Mouse (Mus musculus): ENCODE results near the gene Morn3. TPM values are rescaled to one million over a fixed set of nuclear protein-coding genes. Genes with fewer than 3 reads are reported as not detected.

The Morn3 gene
- polyA plus RNA-seq, 1 experiment from 2014 or later, result not detected

GRCm38 (mm10) chr5:123050918-123051317, 4.1 kb upstream of the Morn3 start:
- H3K9ac ChIP-seq (replicated peaks), result no peak overlapping the region
- no peak for DNase-seq
- peaks cover 8% of the 10 kb centered on the region for H3K4me1 ChIP-seq (ENCODE audit: insufficient read depth)
- no peak overlapping the region for H3K4me3 ChIP-seq (ENCODE audit: low read depth, low read length)
- H3K36me3 ChIP-seq (replicated peaks; ENCODE audit: insufficient read depth, low read length), result no peaks in the 10 kb centered on the region
- no peaks in the 10 kb centered on the region for H3K27me3 ChIP-seq (ENCODE audit: insufficient read depth, low read length)
- 80% methylated on average over 9 of the region's 9 CpGs for WGBS (ENCODE audit: insufficient replicate concordance)
- no peaks in the 10 kb centered on the region for H3K9me3 ChIP-seq (ENCODE audit: low read length)
- no peak overlapping the region for H3K27ac ChIP-seq (ENCODE audit: low read depth)
- TF ChIP-seq EP300 (IDR thresholded peaks at IDR 0.05; ENCODE audit: low read depth) (no peak), CTCF (IDR thresholded peaks at IDR 0.05; ENCODE audit: low read depth) (no peak)
- no peak for ATAC-seq
- H3K4me2 ChIP-seq (ENCODE audit: low read depth, low read length), result no peak overlapping the region

GRCm38 (mm10) chr5:123049271-123049670, 2.5 kb upstream of the Morn3 start:
- TF ChIP-seq CTCF (IDR thresholded peaks at IDR 0.05; ENCODE audit: low read depth) (0 out of 2 replicates have a peak, but pooled peaks have one; percentile 24), EP300 (IDR thresholded peaks at IDR 0.05; ENCODE audit: low read depth) (no peak)
- H3K27ac ChIP-seq (ENCODE audit: low read depth), result no peak overlapping the region
- 5% methylated on average over 12 of the region's 12 CpGs for WGBS (ENCODE audit: insufficient replicate concordance)
- H3K27me3 ChIP-seq (ENCODE audit: insufficient read depth, low read length), result no peaks in the 10 kb centered on the region
- peak overlapping the region; percentile 54 for H3K4me2 ChIP-seq (ENCODE audit: low read depth, low read length)
- H3K4me1 ChIP-seq (ENCODE audit: insufficient read depth), result peaks cover 8% of the 10 kb centered on the region
- no peaks in the 10 kb centered on the region for H3K36me3 ChIP-seq (replicated peaks; ENCODE audit: insufficient read depth, low read length)
- ATAC-seq (no peak), DNase-seq (no peak)
- H3K4me3 ChIP-seq (ENCODE audit: low read depth, low read length), result no peak overlapping the region
- 0 out of 2 replicates have a peak overlapping the region, but pooled peaks have one; percentile 13 for H3K9ac ChIP-seq (replicated peaks)
- no peaks in the 10 kb centered on the region for H3K9me3 ChIP-seq (ENCODE audit: low read length)

GRCm38 (mm10) chr5:123045561-123046295, 1.1 kb downstream of the Morn3 start:
- H3K27me3 ChIP-seq (ENCODE audit: insufficient read depth, low read length), result no peaks in the 10 kb centered on the region
- no peak overlapping the region for H3K9ac ChIP-seq (replicated peaks)
- no peak for TF ChIP-seq EP300 (IDR thresholded peaks at IDR 0.05; ENCODE audit: low read depth)
- TF ChIP-seq CTCF (IDR thresholded peaks at IDR 0.05; ENCODE audit: low read depth), result peak; percentile 85
- no peak overlapping the region for H3K27ac ChIP-seq (ENCODE audit: low read depth)
- ATAC-seq (peak; percentile 56; the same call in 1 of the 2 replicates), DNase-seq (peak; percentile 71)
- WGBS (ENCODE audit: insufficient replicate concordance), result 25% methylated on average over 9 of the region's 9 CpGs
- no peaks in the 10 kb centered on the region for H3K36me3 ChIP-seq (replicated peaks; ENCODE audit: insufficient read depth, low read length)
- no peak overlapping the region for H3K4me3 ChIP-seq (ENCODE audit: low read depth, low read length)
- H3K9me3 ChIP-seq (ENCODE audit: low read length), result no peaks in the 10 kb centered on the region
- H3K4me1 ChIP-seq (ENCODE audit: insufficient read depth), result peaks cover 11% of the 10 kb centered on the region
- no peak overlapping the region for H3K4me2 ChIP-seq (ENCODE audit: low read depth, low read length)

GRCm38 (mm10) chr5:123043856-123044255, 3.0 kb downstream of the Morn3 start:
- ATAC-seq (no peak), DNase-seq (peak; percentile 68)
- Histone ChIP-seq H3K36me3 (replicated peaks; ENCODE audit: insufficient read depth, low read length) (no peaks in the 10 kb centered on the region), H3K9ac (replicated peaks) (no peak overlapping the region), H3K27ac (ENCODE audit: low read depth) (no peak overlapping the region), H3K27me3 (ENCODE audit: insufficient read depth, low read length) (no peaks in the 10 kb centered on the region), H3K4me2 (ENCODE audit: low read depth, low read length) (no peak overlapping the region), H3K9me3 (ENCODE audit: low read length) (no peaks in the 10 kb centered on the region), H3K4me3 (ENCODE audit: low read depth, low read length) (no peak overlapping the region), H3K4me1 (ENCODE audit: insufficient read depth) (peaks cover 14% of the 10 kb centered on the region)
- TF ChIP-seq CTCF (IDR thresholded peaks at IDR 0.05; ENCODE audit: low read depth) (peak; percentile 76), EP300 (IDR thresholded peaks at IDR 0.05; ENCODE audit: low read depth) (no peak)
- 23% methylated on average over 7 of the region's 7 CpGs for WGBS (ENCODE audit: insufficient replicate concordance)

- H3K4me3 ChIP-seq (ENCODE audit: low read depth, low read length), result no peak overlapping the region
- WGBS (ENCODE audit: insufficient replicate concordance), result 30% methylated on average over 7 of the region's 7 CpGs
- H3K4me2 ChIP-seq (ENCODE audit: low read depth, low read length), result peak overlapping the region; percentile 42
- H3K9ac ChIP-seq (replicated peaks), result no peak overlapping the region; the same call in 1 of the 2 replicates
- DNase-seq (no peak), ATAC-seq (no peak)
- no peaks in the 10 kb centered on the region for H3K36me3 ChIP-seq (replicated peaks; ENCODE audit: insufficient read depth, low read length)
- no peaks in the 10 kb centered on the region for H3K9me3 ChIP-seq (ENCODE audit: low read length)
- H3K27me3 ChIP-seq (ENCODE audit: insufficient read depth, low read length), result no peaks in the 10 kb centered on the region
- peaks cover 27% of the 10 kb centered on the region for H3K4me1 ChIP-seq (ENCODE audit: insufficient read depth)
- peak overlapping the region; percentile 55 for H3K27ac ChIP-seq (ENCODE audit: low read depth)
- no peak for TF ChIP-seq EP300 (IDR thresholded peaks at IDR 0.05; ENCODE audit: low read depth)
- TF ChIP-seq CTCF (IDR thresholded peaks at IDR 0.05; ENCODE audit: low read depth), result no peak
Observed at GRCm38 (mm10) chr5:123040796-123041195, 6.0 kb downstream of the Morn3 start.

GRCm38 (mm10) chr5:123039120-123039752, 7.6 kb downstream of the Morn3 start:
- H3K36me3 ChIP-seq (replicated peaks; ENCODE audit: insufficient read depth, low read length), result no peaks in the 10 kb centered on the region
- H3K27ac ChIP-seq (ENCODE audit: low read depth), result peak overlapping the region; percentile 64
- WGBS (ENCODE audit: insufficient replicate concordance), result 2% methylated on average over 25 of the region's 25 CpGs
- H3K4me2 ChIP-seq (ENCODE audit: low read depth, low read length), result peak overlapping the region; percentile 93
- DNase-seq (peak; percentile 93), ATAC-seq (peak; percentile 83)
- no peaks in the 10 kb centered on the region for H3K9me3 ChIP-seq (ENCODE audit: low read length)
- H3K4me3 ChIP-seq (ENCODE audit: low read depth, low read length), result peak overlapping the region; percentile 47
- H3K27me3 ChIP-seq (ENCODE audit: insufficient read depth, low read length), result no peaks in the 10 kb centered on the region
- TF ChIP-seq CTCF (IDR thresholded peaks at IDR 0.05; ENCODE audit: low read depth) (peak; percentile 8; the same call in 1 of the 2 replicates), EP300 (IDR thresholded peaks at IDR 0.05; ENCODE audit: low read depth) (no peak)
- peaks cover 37% of the 10 kb centered on the region for H3K4me1 ChIP-seq (ENCODE audit: insufficient read depth)
- H3K9ac ChIP-seq (replicated peaks), result peak overlapping the region; percentile 59
